Mouse (Mus musculus): ENCODE data around the gene Tmem169.

Tmem169 gene

GRCm38 (mm10) chr1:72286904-72287303 lies 2.7 kb downstream of the Tmem169 start:
- no peak for DNase-seq

DNA sequence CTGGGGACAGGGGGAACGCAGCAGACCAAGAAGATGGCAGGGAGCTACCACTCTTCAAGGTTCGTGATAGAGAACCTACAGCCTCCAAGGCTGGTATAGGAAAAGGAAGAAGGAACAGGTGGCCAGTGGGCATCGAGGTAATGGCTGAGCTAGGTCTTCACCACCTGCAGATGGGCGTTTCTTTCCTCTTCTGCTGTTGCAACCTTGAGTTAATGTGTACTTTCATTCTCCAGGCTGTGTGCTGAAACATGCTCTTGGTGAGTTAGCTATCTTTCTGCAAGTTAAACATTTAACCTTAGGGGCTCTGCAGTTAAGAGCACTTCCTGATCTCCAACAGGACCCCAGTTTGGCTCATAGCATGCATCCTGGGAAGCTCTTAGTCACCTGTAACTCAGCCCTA lies 3.7 kb downstream of the Tmem169 start:
- no peak for DNase-seq

GRCm38 (mm10) chr1:72288527-72289150 lies 4.5 kb downstream of the Tmem169 start:
- DNase-seq = no peak

DNA sequence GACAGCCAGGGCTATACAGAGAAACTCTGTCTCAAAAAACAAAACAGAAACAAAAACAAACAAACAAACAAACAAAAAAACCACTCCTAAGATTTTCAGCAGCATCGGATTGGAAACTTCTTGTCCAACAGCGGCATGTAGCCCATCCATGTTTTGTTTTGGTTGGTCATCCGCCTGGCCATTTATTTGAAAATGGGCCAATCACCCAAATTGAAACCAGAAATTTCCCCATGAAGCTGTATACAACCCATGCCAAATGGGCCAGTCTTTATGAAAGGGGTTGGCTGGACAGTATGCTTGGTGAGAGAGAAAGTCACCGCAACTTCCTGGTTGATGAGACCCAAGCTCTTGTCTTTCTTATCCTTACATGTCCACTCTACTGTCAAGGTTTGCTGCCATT lies 6.7 kb downstream of the Tmem169 start:
- DNase-seq = no peak

- no peak for DNase-seq
Observed at GRCm38 (mm10) chr1:72291421-72291820, 7.3 kb downstream of the Tmem169 start.

GRCm38 (mm10) chr1:72291925-72292324 lies 7.8 kb downstream of the Tmem169 start:
- no peak for DNase-seq

DNA sequence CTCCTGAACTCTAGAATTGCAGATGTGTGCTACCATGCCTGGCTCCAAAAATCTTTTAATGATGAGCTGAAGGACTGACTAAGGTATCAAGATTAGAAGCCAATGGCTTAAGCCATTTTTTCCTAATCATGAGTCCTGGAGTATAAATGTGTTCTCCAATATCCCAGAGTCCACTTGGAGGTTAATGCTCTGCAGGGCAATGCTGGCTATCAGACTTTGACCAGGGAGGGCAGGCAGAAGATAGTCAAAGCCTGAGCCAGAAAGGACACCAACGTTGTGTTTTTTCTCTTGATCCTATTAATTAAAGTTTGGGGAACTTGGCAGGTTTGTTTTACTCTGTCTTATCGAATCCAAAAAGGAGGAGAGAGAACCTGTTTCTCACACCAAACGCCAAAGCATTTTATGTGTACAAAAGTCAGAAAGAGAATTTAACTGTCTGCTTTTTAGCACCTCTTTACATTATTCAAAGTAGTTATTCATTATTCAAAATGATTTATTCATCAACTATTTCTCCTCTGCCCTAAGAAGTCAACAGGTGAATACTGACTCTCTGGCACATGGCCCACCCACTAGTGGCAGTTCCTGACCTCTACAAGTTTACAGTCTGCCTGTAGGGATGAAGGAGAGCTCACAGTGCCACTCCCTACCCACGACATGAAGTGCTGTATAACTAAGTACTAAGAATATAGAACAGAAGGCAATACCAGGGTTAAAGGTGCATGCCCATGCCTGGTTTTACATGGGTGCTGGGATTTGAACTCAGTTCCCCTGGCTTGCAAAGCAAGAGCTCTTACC lies 9.9 kb downstream of the Tmem169 start:
- no peak for DNase-seq

- DNase-seq = no peak
Observed at GRCm38 (mm10) chr1:72295746-72296145, 11.6 kb downstream of the Tmem169 start.

DNA sequence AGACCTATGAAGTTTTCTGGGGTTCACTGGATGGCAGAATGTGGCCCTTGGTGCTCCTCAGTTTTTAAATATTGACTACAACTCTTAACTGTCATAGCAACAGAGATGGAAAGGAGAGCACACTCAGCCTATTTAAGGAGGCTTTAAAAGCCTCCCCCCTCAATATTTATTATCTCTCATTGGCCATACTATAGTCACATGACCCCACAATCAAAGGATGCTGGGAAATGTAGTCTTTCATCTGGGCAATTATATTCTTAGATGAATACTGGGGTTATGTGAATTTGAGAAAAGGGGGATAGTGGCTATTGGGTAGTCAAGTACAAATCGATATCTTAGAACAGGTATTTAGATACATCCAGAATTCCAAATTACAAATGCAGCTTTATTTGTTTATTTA lies 17.7 kb downstream of the Tmem169 start:
- DNase-seq = no peak

DNA sequence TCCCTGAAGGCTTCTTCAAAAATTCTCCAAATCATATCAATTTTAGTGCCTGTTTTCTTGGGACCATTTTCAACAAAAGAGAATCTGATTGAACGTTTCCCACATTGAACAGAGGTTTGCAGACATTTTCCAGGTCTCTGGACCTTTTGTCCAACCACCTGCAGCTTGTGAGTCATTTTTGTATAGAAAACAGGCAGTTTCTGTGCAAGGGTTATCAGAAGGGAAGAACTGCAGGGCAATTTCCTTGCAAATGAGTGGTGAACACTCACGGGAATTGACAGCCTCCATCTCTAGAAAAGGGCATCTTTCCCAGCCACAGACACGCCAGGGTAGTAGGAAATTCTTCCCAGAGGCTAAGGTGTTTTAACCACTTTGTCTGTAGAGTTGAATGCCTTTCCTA lies 22.1 kb downstream of the Tmem169 start:
- DNase-seq = no peak

- DNase-seq = peak; percentile 53 to 57
Observed at GRCm38 (mm10) chr1:72306679-72307181, 22.6 kb downstream of the Tmem169 start.

DNA sequence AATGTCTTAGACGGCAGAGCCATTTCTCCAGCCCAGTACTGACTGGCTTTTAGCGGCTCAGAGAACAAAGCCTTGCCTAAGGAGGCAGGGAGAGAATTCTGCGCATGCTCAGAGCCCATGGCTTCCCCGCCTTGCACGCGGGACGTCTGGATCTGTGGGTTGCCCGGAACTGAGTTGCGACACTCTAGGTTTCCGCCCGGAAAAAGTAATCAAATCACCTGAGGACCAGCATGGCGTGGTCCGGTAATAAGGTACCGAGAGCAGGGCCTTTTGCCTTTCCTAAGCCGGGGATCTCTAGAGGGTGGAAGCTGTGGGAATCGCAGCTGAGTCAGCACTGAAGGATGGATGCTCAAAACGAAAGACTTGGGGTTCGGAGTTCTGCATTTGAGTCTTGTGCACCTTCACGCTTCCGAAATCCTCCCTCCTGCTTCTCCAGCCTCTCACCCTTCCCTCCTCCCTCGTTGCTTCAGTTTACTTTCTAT lies 23.2 kb downstream of the Tmem169 start, which contains the start of gene Xrcc5:
Gene Xrcc5 (plus strand): TSS at position 105 of the 482 bp plus-strand sequence.
- DNase-seq = peak; percentile 95 to 97

DNA sequence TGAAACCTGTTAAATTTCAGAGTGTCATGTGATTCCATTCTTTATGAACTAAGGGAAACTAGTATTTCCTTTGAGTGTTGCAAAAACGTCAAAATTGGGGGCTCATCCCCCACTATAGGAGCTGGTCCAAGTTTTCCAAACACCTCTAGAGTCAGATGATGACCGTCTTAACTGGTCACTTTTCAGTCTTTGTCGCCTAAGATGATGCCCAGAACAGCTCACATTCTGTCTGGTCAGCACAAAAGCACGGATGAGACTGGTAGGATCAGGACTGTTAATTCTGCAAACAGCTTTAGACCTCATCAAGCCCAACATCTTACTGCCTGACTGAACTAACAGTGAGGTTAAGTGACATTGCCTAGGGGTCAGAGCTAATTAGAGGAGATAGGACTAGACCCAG lies 24.8 kb downstream of the Tmem169 start:
- DNase-seq = no peak

- no peak for DNase-seq
Observed at GRCm38 (mm10) chr1:72309744-72310424, 25.7 kb downstream of the Tmem169 start.

GRCm38 (mm10) chr1:72312701-72313398 lies 28.7 kb downstream of the Tmem169 start:
- DNase-seq = no peak

GRCm38 (mm10) chr1:72313399-72314039 lies 29.4 kb downstream of the Tmem169 start:
- no peak for DNase-seq

DNA sequence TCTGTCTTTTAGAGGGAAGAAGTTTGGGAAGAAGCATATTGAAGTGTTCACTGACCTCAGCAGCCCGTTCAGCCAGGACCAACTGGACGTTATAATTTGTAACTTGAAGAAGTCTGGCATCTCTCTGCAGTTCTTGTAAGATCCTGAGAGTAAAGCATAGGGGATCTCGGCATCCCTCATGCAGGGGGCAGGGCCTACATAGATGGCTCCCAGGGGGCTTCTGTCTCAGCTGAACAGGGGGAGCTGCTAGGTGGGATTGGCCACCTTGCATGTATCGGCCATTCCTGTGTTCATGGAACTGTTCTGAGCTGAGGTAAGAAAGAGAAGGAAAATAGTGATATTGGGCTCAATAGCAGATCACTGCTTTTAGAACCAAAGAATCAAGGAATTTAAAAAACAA lies 31.3 kb downstream of the Tmem169 start:
- no peak for DNase-seq

DNA sequence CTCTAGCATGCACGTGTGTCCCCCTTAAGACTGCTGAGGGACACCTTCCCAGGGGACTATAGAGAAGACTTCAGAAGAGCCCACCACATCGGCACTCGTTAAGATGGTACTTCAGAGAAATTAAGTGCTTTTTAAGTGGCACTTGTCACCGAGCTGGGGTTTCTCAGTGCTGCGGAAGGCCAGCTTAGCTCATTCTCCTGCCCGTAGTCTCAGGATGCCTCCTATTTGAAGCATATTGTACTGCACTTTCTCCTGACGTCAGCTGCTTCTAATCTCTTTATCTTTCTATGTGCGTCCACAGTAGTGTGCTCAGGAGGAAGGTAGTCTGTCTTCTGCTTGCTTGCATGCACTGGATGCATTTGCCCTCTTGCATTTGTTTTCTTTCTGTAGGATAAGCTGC lies 32.2 kb downstream of the Tmem169 start:
- no peak for DNase-seq

DNA sequence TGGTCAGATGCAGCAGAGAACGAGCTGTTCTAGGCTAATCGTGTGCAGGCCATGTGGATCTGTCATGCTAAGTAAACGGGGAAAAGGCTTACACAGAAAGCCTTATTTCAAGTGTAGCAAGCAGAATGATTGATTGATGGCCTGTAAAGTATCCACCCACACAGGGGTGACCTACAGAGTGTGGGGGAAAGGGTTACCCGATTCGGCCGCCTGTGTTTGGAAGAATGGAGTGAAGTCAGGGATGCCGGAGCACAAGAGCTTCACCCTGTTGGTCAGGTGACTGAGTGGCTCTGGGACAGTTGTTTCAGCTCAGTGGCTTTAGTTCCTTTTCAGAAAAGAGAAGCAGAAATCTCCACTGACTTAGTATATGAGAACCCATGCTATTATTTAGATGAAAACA lies 32.7 kb downstream of the Tmem169 start:
- no peak for DNase-seq

GRCm38 (mm10) chr1:72320759-72321158 lies 36.6 kb downstream of the Tmem169 start:
- DNase-seq = no peak

DNA sequence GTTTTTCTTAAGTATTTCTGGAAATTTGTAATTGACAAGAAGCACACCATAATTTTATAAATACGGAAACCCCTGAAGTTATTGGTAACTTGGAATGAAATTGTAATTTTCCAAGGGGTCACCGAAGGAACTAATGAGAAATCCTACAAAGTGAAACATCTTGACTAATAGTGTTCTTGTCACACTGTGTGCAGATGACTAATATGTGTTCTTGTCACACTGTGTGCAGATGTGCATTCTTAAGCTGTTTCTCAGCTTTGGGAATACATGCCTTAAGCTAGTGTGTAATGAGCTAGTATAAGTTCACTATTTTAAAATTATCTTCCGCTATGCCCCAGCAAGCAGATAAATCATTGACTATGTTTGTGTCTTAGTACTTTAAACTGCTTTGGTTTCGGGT lies 39.1 kb downstream of the Tmem169 start:
- no peak for DNase-seq

GRCm38 (mm10) chr1:72326162-72326821 lies 42.1 kb downstream of the Tmem169 start:
- no peak for DNase-seq
